Mouse (Mus musculus): ENCODE measurements at regions not wholly inside any gene's neighbourhood (a gene's known extent, or its start where the extent isn't known, plus 50 kb on each side); places are given as distances from the start of the nearest gene placed in this dataset.

DNA sequence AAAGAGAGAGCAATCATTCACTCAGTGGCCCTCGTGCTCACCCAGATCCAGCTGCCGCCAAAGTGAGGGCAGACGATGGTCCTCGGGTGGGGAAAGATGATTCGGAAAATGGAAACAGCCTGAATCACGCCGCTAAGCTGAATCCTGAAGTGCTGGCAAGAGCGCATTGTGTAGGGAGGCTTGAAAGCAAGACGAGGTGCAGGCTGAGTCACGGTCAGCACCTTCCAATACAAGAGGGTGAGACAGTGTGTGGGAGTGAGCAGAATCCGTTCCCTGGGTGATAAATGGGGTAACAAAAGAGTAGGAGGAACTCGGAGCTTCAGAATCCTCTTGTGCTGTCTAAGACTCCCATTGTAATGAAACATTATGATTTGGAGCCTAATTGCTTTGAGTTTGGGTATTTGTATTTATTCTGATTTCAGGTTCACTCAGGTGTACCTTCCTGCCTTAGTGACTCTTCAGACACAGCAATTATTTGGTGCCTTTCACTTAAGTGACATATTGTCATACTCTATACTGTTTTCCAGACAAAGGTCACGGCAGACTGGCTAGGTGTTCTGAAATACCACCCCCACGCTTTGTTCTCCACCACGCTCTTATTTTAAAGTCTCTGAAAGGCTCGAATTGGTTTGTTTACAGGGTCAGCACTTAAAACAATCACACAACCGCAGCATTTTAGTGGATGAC is 70.0 kb downstream of the Mbip start:
- DNase-seq (ENCODE audit: low spot score in 2 of 2): peak in 1 of 2 experiments; percentile 11

DNA sequence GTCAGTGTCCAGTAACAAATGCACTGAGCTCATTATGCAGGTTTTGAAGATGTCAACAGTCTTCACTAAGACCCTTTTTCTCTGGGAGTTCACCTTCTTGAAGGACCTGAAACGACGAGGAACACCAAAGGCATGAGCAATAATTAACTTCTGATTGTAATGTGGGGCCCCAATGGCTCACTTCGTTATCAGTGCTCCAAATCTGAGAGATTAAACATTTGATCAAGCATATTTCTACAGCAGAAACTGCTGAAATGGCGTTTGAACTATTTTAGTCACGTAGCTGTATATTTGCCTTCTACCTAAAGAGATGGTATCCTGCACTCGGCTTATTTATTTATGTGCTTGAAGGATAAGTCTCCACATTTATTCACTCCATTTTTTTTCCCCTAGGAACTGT is 80.6 kb downstream of the Mbip start:
- DNase-seq (ENCODE audit: low spot score in 2 of 2): no peak

DNA sequence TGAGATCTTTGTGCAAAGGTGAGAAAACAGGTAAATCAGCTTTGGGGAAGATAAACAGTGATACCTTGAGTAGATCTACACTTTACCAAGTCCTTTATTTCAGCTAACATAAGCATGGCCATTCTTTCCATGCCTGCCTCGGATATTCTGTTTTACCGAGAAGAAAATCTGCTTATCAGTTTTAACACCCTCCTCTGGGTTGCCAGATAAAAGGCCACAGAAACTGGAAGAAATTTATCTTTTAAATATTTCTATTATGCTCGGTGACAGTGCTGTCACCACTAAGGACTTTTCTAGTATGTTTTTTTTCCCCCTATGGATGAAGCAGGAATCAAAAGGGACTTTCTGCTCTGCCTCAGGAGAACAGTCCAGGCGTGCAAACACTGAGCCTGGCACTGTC is 84.2 kb downstream of the Mbip start:
- no peak for DNase-seq (ENCODE audit: low spot score in 2 of 2)

DNA sequence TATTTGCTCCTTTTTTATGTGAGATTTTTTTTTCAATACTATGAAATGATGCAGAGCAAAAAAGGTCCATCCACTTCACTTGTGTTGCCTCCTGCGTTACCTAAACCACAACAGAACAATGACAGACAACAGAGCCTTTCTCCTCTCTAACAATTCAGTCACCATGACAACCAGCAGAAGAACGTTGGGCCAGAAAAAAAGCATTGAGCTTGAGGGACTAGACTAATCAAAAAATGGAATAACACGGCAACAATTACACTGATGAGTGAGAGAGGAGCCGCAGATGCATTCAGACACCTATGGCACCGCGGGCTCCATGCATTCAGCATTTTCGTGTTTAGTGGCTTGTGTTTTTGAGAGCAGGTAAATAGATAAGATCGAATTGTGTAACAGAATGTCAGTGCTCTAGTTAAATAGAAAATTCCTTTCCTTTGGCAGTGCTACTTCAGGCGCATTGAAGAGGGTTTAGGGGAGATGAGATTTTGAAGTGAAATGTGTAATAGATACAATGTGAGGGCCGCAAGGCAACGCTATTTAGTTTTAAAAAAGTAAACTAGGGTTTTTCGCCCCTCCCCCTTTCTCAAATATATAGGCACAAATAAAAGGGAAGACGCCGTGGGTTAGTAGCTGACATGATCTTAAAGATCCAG is 87.2 kb downstream of the Mbip start:
- peak; percentile 37 to 65 for DNase-seq (ENCODE audit: low spot score in 2 of 2)

DNA sequence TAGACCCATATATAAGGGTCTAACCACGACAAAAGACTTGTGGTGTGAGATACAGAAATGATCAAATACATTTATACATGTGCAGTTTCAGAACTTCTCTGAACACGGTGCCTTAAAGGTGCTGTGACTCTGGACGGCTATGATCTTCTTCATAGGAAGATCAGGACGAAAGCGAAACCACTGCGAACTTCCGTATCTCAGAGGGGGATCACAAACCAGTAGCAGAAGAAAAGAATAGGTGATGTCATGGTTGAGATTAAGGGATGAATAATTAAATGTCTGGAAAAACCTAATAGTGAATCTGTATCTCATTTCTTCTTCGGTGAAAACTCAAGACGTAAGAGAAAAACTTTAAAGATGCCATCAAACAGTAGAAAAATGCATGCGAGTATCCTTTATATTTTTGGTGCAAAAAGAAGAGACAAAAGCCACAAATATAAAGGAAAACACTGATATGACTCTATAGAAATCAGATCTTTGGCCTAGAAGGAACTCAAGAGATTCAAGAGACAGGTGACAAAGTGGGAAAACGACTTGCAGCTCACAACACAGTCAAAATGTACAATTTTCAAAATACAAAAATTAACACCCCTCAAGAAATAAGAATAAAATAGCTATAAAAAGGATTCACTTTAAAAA is 89.3 kb downstream of the Mbip start:
- no peak for DNase-seq (ENCODE audit: low spot score in 2 of 2)

DNA sequence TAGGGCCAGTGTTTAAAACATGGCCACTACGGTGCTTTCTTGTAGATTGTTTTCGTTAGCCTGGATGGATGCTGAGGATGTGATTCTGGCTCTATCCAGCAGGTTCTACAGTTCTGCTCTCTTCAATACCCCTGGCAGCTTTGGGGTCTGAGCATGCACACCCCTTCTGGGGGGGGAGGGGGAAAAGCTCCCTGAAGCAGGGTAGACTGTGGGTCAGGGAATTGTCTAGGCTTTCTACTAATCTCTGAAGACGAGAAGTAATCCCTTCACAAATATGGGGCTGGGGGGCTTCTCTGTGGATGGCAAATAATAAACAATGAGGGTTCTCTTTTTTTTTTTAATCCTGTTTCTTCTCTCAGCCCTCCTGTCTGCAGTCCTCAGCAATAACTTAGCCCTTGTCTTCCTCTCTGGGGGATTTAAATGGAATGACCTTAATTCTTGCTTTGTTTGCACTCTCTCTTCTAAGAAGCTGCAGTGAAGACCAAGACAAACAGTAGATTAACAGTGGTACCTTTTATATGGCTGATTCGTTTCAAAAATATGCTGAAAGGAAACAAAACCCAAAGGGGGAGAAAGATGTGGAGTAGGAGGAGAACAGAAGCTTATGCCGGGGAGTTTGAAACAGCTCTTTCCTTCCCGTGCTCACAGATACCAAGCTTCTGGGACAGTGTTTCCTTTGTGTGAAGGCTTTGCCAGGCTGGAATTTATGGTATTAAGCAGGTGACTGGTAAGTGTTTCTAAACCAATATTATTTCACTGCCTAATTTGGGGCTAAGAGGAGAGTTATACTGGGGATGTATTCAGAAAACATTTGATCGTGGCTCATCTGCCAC is 92.9 kb downstream of the Mbip start:
- DNase-seq (ENCODE audit: low spot score in 2 of 2): no peak

DNA sequence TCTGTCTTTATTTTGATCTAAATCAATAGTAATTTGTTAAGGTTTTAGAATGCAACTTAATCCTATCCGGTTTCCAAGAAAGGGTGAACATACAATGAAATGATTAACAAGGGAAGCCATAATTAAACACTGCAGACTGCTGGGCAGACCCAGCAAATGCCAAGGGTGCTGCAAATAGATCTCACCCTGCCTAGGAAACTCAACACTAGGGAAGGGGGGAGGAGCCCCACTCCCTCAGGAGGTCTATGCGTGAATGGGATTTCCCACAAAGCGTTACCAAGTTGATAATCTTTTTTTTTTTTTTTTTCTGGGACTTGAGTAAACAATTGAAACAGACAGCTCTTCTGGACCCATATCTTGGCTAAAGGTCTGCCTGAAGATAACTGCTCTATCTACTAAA is 95.4 kb downstream of the Mbip start:
- no peak for DNase-seq (ENCODE audit: low spot score in 2 of 2)

DNA sequence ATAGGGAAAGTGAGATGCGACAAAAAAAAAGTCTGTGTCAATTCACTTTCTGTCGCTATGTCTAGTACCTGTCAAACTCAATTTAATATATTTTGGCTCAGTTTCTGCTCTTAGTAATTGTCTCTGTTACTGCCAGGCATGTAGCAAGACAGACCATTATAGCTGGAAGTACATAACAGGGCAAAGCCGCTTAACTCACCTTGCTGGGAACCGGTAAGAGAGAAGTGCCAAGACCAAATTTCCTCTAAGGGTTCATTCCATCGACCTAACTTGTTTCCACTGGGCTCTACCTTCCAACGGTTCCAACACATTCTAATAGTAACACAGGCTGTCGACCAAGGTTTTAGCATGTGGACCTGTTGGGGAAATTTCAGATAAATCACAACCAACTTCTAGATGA is 99.3 kb downstream of the Mbip start:
- no peak for DNase-seq (ENCODE audit: low spot score in 2 of 2)

DNA sequence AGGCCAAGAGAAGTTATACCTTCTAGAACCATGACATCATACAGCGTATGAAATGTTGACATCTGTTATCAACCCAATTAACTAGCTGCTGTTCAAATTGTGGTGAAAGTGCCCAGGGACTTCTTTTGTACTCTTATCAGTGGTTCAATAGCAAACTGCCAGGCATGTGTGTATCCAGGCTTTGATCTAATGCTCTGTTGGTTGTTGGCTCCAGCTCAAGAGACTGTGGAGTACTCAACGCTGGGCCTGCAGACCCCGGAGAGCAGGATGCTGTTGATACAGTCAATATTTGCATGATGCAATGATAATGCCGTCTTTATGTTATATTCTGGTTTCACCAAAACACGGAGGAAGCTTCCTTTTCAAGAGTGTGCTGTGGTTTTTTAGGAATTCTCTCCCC is 102.9 kb downstream of the Mbip start:
- no peak for DNase-seq (ENCODE audit: low spot score in 2 of 2)

DNA sequence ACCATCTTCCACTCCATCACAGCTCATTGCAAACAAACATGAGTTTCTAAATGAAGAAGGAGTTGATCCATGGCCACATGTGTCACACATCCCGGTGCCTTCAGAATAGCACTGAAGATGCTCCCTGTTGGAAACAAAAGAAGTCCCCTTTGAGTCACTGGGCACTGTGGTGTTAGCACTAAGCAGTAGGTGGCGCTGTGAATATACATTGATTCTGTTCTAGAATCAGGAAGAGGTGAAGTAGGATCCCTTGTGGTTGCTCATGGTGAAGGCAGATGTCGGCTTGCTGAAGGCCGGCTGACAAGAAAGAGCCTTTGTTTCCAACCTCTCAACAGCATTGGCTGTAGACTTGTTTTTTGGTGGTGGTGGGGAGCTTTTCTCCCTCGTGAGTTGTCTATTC is 104.0 kb downstream of the Mbip start:
- DNase-seq (ENCODE audit: low spot score in 2 of 2): peak in 1 of 2 experiments; percentile 50

DNA sequence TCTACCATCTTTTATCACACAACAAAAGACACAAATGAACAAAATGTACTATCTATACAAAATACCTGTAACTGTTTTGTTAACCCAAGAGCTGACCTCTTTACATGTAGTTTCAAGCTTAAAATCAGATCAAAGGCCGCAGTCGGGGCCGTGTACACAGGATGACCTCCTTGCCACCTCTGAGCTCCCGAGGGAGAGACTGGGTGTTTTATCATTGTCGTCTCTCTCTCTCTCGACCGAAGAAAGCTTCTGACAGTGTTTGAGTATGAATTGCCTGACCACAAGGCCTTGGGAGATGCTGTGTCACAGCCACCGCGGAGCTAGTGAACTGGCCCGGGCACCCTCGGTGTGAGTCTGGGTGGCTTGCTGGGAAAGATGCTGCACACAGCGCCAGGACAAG is 105.5 kb downstream of the Mbip start:
- no peak for DNase-seq (ENCODE audit: low spot score in 2 of 2)

DNA sequence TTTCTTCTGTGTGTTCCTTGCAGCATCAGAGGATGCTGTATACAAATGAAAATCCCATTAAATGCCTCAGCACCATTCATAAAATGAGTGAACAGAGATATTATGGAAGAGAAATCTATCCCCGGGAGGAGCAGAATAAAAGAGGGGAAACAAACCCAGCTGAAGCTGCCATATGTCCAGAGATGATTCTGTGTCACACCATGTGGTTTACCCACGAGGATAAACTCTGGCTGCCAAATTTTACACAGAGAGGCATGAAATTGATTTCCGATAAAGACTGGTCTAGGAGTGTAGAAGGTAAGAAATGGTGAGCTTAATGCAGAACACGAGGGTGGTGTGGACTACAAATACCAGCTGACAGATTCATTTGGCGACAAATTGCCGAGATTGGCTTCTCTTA is 111.1 kb downstream of the Mbip start:
- DNase-seq (ENCODE audit: low spot score in 2 of 2): peak in 1 of 2 experiments; percentile 75

DNA sequence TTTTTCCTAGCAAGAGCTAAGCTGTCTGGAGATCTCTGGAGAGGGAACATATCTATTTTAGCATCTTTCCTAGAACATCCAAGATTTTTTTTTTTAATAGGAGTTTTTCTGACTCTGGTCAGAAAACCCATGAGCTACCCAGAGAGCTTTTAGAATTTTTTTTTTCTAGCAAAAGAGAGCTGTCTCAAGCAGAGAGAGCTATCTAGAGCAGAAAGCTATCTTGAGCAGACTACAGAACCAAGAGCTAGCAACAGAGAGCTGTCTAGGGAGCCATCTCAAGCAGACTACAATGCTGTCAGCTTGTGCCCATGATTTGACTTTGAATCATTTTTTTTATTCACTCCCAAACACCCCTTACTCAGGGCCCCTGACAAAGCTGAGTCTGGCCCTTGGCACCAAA is 112.5 kb downstream of the Mbip start:
- no peak for DNase-seq (ENCODE audit: low spot score in 2 of 2)

DNA sequence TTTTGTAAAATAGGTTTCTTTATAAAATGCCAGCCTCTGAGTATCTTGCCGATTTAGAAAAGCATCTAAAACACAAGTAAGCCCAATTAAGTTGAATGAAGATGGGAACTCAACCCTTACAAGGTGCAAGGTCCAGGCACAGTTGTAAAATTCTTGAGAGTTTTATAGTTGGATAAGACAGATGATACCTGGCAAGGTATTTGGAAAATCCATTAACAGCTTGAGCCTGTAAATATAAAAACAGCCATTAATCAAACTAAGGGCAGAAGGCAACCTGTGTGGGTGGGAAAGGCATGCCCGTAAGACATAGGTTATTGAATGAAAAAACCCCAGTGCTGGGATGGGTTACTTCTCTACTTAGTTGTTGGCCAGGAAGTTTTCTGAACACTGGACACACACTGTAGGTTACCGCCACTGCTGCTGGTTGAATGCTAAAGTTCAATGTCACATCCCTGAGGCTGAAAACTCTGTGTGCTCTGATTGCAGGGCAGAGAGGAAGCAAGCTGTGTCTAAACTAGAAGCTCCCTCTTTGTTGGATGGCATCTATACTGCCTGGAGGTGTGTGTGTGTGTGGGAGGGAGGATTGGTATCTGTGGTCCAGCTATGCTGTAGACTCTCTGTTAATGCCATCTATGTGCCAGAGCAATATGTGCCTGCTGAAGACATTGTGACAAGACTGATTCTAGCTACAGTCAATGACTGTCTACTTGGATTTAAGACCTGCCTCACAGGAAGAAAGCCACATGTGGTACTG is 121.4 kb downstream of the Mbip start:
- no peak for DNase-seq (ENCODE audit: low spot score in 2 of 2)

DNA sequence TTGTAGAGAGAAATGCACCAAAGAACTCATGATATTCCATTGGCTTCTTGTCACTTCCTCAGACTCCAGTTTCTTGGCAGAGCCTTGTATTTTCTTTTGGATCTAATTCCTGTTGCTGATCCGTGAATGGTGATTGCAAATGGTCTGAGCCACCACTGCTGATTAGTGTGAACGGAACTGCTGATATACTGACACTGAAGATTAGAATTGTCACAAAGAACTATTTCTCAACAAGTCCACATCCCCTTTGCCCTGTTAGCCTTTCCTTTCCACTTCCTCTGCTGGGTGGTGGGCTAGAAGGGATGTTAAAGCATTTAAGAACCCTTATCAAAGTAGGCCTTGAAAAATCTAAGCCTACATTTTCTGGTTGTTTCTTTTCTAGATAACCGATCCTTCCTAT is 152.2 kb downstream of the Mbip start:
- DNase-seq (ENCODE audit: low spot score in 2 of 2): no peak

DNA sequence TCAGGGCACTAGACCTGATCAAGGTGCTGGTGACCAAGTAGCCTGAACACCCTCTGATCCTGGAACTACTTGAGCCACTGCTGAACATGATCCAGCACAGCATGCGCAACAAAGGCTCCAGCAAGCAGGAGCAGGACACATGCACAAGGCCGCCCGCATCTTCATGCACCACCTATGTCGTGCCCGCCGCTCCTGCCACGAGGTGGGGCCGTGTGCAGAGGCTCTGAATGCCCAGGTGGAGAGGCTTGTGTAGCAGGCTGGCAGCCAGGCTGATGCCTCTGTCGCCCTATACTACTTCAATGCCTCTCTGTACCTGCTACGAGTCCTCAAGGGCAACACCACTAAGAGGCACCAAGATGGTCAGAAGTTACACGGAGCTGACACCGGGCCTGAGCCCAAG is 156.1 kb downstream of the Mbip start:
- no peak for DNase-seq (ENCODE audit: low spot score in 2 of 2)

DNA sequence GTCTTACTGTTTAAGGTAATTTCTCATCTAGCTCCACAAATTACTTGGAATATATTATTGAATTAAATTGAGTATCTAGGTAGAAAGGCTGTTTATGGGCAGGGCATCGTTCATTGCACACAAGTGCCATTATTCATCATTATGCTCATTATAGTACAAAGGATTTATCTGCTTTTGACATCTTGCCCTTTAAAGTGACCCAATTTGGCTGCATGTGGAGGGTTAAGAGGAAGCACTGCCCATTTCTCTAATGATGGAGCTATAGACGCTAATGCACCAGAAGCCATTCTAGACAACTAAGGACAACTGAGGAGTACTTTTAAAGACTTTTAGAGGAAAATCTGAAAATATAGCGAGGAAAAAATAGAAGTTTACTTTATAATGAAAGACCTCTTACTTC is 185.0 kb downstream of the Mbip start:
- DNase-seq (ENCODE audit: low spot score in 2 of 2): no peak

DNA sequence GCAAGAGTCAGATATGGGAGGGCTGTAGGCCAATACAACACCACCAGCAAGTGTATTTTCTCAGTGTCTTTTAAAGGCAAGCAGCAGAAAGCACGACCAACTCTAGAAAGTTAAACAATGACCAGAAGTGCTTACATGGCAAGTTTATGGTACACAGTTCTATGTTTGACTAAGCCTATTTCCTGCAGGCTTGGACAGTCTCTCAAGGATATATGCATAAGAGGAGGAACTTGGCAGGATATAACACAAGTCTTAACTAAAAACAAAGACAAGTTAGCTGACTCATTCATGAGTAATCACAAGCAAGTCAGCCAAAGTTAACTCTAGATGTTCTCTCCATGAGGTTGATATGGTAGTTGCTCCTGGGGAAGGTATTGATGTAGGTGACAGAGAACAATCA is 201.3 kb downstream of the Mbip start:
- no peak for DNase-seq (ENCODE audit: low spot score in 2 of 2)

DNA sequence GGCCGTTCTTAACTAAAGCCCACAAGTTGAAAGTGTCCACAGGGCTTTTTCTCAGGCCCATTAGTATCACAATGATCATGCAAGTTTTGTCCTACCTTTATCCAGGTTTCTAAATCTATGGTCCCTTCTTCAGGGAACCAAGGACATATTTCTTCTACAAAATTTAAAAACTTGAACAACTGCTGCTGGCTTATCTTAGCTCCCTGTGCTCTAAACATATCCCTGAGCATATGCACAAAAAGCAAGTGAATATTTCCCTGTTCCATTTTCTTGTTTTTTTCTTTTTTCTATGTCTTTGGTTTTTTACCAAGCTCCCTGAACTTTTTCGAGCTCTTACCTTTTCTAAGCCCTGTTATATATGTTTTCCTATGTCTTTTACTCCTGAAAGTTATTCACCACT is 201.9 kb downstream of the Mbip start:
- no peak for DNase-seq (ENCODE audit: low spot score in 2 of 2)

DNA sequence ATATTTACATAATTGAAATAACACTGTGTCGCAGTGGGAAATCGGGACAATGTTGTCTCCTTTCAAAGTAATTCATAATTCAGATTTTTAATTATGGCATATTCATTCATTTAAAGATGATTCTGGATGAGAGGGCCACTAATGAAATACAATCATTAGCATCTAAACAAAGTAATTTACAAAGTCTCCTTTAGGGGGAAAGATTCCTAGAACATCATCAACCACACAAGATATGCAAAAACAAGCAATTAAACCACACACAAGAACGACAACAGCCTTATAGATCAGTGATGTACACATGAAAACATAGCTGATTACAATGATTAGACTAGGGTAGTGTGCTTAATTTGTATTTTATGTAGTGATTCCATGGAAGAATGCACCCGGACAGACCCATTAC is 231.2 kb downstream of the Mbip start:
- DNase-seq (ENCODE audit: low spot score in 2 of 2): no peak

DNA sequence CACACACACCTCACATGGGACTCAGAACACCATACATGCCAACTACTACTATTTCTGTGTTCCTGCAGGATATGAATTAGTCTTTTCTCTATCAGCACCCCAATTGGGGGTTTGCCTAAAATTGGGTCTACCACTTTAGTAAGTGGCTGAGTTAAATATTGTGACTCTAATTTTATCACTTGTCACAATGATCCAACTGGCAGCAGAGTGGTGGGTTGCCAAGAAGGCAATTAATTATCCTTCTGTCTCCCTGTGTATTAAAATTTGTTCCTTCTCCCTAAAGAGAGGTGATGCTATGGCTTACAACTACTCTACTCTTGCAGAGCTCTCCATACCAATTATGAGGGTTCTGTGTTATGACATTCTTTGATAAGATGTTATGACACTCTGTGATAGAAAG is 245.3 kb downstream of the Brms1l start:
- peak in 1 of 2 experiments; percentile 3 for DNase-seq (ENCODE audit: low spot score in 2 of 2)

Measured in layer of hippocampus, postnatal 14 days (tissue).